Mouse (Mus musculus) brain, embryonic 14.5 days (tissue): ENCODE data around the gene Krt77.

Experiments
- CTCF ChIP-seq: fragments of 200-500 bp; IDR thresholded peaks from 2 replicates; pipeline ENCODE4 v1.5.1; 2012; ENCODE audit warnings: inconsistent platforms, mild to moderate bottlenecking, moderate library complexity, borderline replicate concordance; ENCODE audit not compliant: insufficient read depth, insufficient read length; ENCODE audit errors: extremely low read depth
- POLR2A ChIP-seq: fragments of 200-500 bp; IDR thresholded peaks from 2 replicates; pipeline ENCODE4 v1.6.1; 2012; ENCODE audit warnings: mild to moderate bottlenecking, inconsistent platforms, borderline replicate concordance; ENCODE audit not compliant: poor library complexity, insufficient read depth, insufficient read length, severe bottlenecking; ENCODE audit errors: extremely low read depth

DNA sequence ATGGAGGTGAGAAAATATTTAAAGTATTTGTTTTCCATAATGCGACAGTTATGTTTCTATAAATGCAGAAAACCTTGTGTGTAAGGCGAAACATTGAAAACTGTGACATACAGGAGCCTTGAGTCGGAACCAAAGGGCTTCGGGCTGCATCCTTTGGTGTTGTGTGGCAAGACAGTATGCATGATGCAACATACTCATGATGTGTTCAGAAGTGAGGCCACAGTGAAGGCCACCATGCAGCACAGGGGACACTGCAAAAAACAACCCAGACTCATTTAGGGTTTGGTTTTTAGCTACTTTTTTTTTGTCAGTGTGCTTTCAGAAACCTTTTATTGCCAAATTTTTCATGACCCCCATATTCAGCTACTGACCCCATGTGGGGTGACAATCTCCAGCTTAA is 25.7 kb upstream of the Krt77 start:
- TF ChIP-seq POLR2A, result no peak
- no peak for TF ChIP-seq CTCF
